Mouse (Mus musculus) gonadal fat pad, adult 2 months (tissue): ENCODE measurements around the gene Pip4k2c. TPM values are rescaled to one million over a fixed set of nuclear protein-coding genes. Genes with fewer than 3 reads are reported as not detected.
"Not testable (repeated sequence)": the region's sequence is repeated elsewhere in the genome, so short reads cannot be mapped to it uniquely, and the experiment has no call there.

ENCODE experiments used
- DNase-seq: peaks from one replicate; pipeline ENCODE4 v3.0.0-alpha.2; 2012; ENCODE audit warnings: low read depth
- polyA plus RNA-seq: library from polyadenylated mRNA; depleted of rRNA; stranded (reverse); fragments of >200 nt; gene quantifications from 2 replicates; pipeline ENCODE4 v1.2.3, GENCODE M21; 2012

Pip4k2c gene
- polyA plus RNA-seq, 1 experiment: 76.9 TPM

GRCm38 (mm10) chr10:127209928-127210570 is 1.3 kb downstream of the Pip4k2c start:
- DNase-seq: no peak

- no peak for DNase-seq
These were observed 2.5 kb downstream of the Pip4k2c start for GRCm38 (mm10) chr10:127208921-127209320.

GRCm38 (mm10) chr10:127205373-127205772 is 6.0 kb downstream of the Pip4k2c start:
- no peak for DNase-seq

DNA sequence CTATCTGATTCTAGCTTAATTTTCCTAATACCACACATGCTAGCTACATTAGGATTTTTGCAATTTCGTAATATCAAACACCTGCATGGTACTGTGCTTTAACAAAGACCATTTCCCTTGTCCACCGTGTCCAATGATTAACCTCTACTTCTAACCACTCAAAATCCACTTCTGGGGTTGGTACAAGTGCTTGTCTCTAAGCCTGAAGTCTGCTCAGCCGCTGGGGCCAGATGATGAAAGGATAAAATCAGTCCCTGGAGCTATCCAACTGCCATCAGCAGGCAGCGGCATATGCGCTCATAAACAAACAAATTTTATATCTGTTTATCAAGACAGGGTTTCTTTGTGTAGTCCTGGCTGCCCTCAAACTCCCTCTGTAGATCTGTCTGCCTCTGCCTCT is 6.8 kb downstream of the Pip4k2c start:
- no peak for DNase-seq

DNA sequence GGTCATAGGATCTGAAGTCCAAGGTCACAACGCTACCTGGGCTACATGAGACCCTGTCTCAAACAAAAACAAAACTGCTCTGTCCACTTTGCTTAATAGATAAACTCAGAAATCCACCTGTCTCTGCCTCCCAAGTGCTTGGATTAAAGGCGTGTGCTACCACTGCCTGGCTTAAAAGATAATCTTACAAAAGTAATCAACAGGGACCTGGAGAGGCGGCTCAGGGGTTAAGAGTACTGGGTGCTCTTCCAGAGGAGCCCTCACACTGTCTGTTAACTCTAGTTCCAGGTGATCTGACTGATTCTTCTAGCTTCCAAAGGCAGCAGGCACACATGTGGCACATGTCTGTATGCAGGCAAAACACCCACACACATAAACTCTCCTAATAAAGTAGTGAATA is 8.3 kb downstream of the Pip4k2c start:
- no peak for DNase-seq

GRCm38 (mm10) chr10:127200279-127200678 is 11.1 kb downstream of the Pip4k2c start:
- DNase-seq: no peak

- DNase-seq: no peak
These were observed 11.9 kb downstream of the Pip4k2c start for GRCm38 (mm10) chr10:127199474-127199873.

- no peak for DNase-seq
These were observed 12.3 kb downstream of the Pip4k2c start for GRCm38 (mm10) chr10:127199068-127199467.

DNA sequence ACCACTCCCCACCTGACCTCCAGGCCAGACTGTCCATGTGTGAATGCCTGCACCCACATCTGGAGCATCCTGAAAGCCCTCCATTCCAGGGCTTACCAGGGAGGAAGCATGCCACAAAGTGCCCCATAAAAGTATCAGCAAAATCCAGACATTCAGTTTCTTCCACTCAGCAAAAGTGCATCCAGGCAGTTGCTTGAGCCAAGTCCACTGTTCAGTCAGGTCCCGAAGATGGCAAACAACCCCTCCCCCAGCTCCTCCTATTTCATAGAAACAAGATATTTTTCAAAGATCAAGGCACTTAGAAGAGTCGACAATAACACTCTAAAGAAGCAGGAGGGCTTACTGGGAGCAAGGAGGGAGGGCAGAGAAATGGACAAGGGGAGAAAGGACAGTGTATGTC is 12.9 kb downstream of the Pip4k2c start:
- DNase-seq: no peak

DNA sequence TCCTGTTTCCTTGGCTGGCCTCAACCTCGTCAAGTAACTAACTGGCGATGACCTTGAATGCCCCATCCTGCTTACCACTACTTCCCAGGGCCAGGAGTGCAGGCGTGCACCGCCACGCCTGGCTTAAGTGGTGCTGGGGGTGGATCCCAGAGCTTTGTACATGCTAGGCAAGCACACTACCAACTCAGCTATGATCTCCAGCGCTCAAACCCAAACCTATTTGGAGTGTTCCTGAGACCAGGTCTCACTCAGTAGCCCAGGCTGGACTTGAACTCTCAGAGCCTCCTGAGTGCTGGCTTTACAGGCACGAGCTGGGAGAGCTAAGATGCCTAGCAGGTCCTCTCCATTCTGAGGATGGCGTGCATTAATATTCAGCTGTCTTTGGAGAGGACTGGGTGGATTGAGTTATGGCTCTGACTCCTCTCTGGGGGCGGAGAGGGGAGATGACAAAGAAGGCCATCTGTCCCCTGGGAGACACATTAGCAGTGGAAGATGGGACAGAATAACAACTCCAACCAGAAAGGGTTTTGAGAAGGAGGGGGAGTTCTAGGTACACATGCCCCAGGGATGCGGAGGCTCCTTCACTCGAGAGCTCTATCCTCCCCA is 13.8 kb downstream of the Pip4k2c start:
- DNase-seq: no peak

GRCm38 (mm10) chr10:127197104-127197503 is 14.3 kb downstream of the Pip4k2c start:
- no peak for DNase-seq

DNA sequence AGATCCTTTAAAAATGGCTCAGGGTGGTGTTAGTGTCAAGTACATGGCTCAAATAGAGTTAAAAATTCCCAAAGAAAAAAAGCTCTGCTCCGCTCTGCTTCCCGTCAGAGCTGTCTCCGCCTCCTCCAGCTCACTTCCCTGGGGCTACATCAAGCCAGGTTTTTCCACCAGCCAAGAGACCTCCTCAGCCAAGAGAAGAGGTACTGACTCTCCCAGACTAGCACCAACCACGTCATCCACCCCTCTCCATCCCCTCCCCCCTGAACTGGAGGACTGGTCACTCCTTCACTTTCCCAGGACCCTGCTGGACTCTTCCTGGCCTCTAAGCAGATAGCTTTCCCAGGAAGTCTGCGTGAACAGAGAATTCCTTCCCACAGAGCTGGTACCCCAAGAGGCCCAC is 15.0 kb downstream of the Pip4k2c start:
- DNase-seq: no peak

DNA sequence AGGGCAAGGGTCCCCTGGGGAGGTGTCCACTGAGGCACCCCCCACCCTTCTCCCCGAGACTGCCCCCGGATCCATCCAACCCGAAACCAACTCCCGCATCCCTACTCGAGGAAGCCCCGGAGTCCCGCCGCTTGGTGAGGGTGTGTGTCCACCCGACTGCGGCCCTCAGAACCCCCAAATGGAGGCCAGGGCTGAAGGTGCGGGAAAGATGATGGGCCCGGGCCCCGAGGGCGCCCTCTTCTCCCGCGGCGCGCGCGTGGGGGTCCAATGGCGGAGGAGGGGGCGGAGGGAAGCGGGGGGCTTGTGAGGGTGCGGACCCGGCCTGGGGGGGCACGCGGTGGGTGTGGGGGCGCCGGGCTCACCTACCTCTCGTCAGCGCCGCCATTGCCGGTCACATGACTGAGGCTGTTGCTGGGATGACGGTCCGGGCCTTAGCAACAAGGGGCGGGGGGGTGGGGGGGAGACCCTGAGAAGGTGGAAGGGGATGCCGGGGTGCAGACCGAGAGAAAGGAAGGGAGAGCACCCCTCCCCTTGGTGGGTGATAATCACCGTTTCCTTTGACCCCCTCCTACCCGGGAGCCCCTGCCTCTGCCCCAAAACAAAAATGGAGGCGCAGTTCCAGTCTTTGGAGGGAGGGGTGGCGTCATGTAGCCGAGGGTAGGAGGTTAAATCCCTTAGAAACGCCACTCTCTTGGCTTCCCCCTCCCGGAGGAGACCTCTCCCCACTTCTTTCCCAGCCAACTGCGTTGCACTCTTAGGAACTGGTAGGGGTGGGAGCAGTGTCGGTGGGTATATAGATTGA is 15.9 kb downstream of the Pip4k2c start, which contains the start of gene Dtx3:
Gene Dtx3, minus strand, starts transcription at position 401 of the 802 bp plus-strand sequence.
- no peak for DNase-seq

DNA sequence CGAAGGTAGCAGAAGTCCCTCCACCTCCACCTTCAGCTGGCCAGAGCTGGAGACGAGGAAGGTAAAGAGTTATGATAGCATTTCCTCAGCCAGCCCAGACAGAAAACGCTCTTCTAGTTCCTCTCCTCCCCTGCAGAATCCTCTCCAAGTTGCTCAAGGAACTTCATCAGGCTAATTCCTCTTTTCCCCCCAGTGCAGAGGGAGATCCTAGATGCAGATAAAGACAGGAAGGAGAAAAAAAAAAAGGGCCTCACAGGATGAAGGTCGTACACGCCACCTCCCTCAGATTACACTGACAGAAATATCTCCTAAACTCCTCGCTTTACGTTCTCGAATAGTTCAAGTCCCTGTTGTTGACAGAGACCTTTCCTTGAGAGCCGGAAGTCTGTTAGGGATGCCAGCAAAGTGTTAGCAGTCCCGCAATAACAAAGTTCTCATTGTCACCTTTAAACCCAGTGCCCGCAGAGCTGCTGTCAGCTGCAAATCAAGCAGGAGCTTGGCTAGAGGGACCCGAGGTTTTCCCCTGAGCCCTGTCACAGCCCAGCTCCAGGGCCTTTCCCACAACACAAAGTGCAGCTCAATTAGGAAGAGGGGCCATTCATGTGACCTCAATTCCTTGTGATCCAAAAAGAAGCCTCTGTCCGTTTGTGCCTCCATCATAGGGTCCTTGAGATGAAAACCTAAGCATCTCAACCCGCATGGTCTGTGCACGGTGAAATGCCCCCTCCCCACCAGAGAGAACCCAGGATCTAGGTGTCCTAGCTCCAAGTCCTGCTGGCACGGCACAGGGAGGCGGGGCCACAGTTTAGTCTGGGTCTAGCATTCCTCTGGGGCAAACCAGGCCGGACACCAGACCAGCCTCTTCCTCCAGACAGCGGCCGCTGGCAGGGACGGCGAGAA is 16.7 kb downstream of the Pip4k2c start:
- no peak for DNase-seq

DNA sequence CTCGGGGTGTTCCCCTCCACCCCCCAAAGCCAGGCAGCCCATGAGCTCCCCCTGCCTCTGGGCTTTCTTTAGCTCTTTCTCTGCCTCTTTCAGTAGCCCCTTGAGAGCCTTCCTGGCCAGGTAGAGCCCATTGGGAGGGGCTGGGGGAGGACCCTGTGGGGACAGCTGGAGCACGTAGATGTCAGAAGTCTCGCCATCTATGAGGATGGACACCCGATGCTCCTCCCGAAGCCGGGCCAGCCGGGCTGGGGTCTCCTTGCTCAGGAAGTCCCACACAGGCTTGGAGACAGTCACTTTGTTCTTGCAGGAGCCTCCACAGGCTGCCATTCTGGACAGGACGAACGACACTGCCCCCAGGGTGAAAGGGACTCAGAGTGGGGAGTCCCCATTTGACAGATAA is 18.4 kb downstream of the Pip4k2c start:
- DNase-seq: no peak

DNA sequence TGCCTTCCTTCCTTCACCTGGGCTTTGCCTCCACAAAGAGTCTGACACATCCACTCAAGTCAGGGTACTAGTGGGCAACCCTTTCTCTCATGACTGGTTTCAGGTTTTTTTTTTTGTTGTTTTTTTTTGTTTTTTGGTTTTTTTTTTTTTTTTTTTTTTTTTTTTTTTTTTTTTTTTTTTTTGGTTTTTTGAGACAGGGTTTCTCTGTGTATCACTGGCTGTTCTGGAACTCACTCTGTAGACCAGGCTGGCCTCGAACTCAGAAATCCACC is 19.4 kb downstream of the Pip4k2c start:
- DNase-seq: not testable (repeated sequence)

DNA sequence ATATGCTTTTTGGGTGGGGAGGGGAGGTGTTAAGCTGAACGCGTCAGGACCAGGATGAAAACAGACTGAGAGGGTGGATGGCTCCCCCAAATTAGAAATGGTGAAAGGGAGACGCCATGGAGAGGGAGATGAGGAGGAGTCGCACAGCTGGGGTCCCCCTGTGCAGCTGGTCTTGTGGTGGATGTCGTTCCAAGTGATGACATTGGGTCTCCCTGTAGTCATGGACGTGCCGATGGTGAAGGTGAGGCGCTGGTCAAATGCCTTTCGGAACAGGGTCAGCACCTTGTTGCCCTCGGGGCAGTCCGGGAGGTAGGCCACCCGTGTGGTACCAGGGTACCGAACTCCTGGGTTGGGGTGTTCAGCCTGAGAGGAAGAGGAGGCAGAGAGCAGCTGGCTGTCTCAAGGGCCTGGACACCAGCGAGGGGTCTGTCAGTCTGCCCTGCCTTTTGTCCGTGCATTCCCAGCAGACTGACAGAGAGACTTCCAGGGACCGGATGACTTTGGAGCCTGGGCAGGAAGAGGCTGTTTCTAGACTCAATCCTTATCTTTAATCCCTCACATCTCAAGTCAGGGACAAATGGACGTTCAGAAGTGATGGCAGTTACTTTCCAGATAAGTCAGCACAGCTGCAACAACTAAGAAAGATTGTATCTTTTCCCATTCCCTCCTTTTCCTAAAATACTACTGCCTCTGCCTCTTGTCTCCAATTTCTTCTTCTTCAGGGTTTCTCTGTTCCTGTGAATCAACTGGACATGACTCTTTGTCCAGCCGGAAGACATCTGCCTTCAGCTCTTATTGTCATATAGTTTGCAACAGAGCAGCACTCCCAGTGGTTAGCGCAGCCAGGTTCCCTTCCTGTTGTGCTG is 20.0 kb downstream of the Pip4k2c start:
- no peak for DNase-seq

GRCm38 (mm10) chr10:127190398-127191190 is 20.8 kb downstream of the Pip4k2c start:
- no peak for DNase-seq

DNA sequence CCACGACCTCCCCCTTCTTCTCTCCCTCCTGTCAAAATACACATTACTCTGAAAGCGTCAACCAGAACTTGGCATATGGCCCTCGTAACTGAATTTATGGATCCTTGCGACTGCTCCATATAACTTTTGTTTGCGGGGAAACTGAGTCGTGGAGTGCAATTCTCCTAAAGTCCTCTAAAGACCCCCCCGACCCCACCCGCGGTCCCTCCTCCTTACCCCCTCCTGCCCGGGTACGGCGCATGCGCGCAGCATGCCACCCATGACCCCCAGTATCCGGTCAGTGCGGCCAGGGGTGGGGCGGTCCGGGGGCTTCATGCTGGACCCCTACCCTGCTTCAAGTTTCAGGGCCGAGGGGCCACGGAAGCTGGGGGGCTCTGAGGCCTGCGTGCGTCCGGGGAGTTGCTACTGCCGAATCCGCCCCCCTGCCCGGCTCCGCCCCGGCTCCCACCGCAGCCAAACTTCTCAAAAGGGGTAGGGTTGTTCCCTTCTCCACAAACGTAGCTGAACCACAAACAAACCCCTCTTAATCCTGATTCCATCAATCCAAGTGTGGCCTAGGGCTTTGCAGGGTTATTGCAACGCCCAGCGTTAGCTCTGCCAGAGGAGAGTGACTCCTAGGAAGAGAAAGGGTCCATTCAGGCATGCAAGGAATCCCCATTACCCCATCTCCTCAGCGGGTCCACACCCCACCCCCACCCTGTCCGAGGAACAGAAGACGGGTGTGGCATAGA is 21.6 kb downstream of the Pip4k2c start, which contains the start of gene Arhgef25:
Gene Arhgef25, minus strand, starts transcription at position 433 of the 731 bp plus-strand sequence.
- DNase-seq: no peak
